ENCODE assay signal across 20 mouse cellular contexts in genomic region chr13:17624976-17625375, GRCm38 (mm10).
"Had no signal": no experiment of that assay in that cellular context is flagged by ENCODE, and none has a peak within 500 bp of the region (broad histone marks: within the 10 kb centered on the region; RNA-seq: fewer than 3 reads in every experiment).

No protein-coding gene starts in this region.

- H3K36me3 ChIP-seq: liver, embryonic 12.5 days; liver, embryonic 15.5 days; lung, embryonic 15.5 days; midbrain, embryonic 10.5 days; midbrain, embryonic 13.5 days; neural tube, embryonic 13.5 days; stomach, embryonic 15.5 days had no signal

- H3K27me3 ChIP-seq: liver, embryonic 12.5 days; liver, embryonic 15.5 days; lung, embryonic 15.5 days; megakaryocyte, embryonic 14.5 days; midbrain, embryonic 13.5 days; neural tube, embryonic 13.5 days; stomach, embryonic 15.5 days had no signal

- H3K4me2 ChIP-seq: liver, embryonic 12.5 days; liver, embryonic 15.5 days; lung, embryonic 15.5 days; midbrain, embryonic 13.5 days; neural tube, embryonic 13.5 days; stomach, embryonic 15.5 days had no signal

- H3K9ac ChIP-seq: liver, embryonic 12.5 days; liver, embryonic 15.5 days; lung, embryonic 15.5 days; midbrain, embryonic 13.5 days; neural tube, embryonic 13.5 days; stomach, embryonic 15.5 days had no signal

- H3K4me1 ChIP-seq: liver, embryonic 12.5 days; liver, embryonic 15.5 days; lung, embryonic 15.5 days; megakaryocyte, embryonic 14.5 days; midbrain, embryonic 10.5 days; midbrain, embryonic 13.5 days; neural tube, embryonic 13.5 days; stomach, embryonic 15.5 days had no signal

- H3K9me3 ChIP-seq: liver, embryonic 12.5 days; liver, embryonic 15.5 days; lung, embryonic 15.5 days; megakaryocyte, embryonic 14.5 days; midbrain, embryonic 10.5 days; midbrain, embryonic 13.5 days; neural tube, embryonic 13.5 days; stomach, embryonic 15.5 days had no signal

- DNase-seq: layer of hippocampus, postnatal 36 days; lung, adult 18-20 months; lung, postnatal 10 days; lung, postnatal 36 days; retina, postnatal 1 day; right cerebral cortex, postnatal 25 days; spleen, adult 18-20 months; thymus, postnatal 25 days had no signal

- H3K4me3 ChIP-seq: left cerebral cortex, adult 2 months; liver, embryonic 12.5 days; liver, embryonic 15.5 days; lung, embryonic 15.5 days; megakaryocyte, embryonic 14.5 days; midbrain, embryonic 10.5 days; midbrain, embryonic 13.5 days; myocyte; neural tube, embryonic 13.5 days; stomach, embryonic 15.5 days had no signal

- H3K27ac ChIP-seq: left cerebral cortex, adult 2 months; liver, embryonic 12.5 days; liver, embryonic 15.5 days; lung, embryonic 15.5 days; midbrain, embryonic 10.5 days; midbrain, embryonic 13.5 days; neural tube, embryonic 13.5 days; stomach, embryonic 15.5 days had no signal

- ATAC-seq: intestine, postnatal 0 days; liver, embryonic 12.5 days; midbrain, embryonic 13.5 days; midbrain, embryonic 16.5 days had no signal
